Mouse (Mus musculus) yolk sac, embryonic 10.5 days (tissue): Measurements from ENCODE around the gene Tmprss3.

Experiments
- DNase-seq: peaks from one replicate; pipeline ENCODE4 v3.0.0-alpha.2; 2017; ENCODE audit warnings: low spot score

The Tmprss3 gene

DNA sequence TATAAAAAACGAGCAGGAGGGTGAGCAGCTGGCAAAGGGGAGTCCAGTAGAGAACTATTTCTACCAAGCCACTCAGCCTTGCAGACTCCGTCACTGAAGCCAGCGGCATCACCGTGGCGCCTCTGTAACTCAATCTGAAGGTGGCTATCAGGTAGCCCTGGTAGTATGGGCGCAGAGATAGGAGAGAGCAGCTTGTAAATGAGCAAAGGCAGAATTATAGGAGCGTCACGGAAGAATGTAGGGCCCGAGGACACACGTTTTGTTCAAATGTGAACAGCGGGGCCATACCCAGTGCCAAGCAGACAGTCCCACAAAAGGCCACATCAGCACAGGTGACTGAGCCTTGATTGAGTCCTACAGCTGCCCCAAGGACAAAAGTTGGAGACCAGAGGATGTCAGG is at the start of gene Tmprss3:
TSS of gene Tmprss3 (minus strand) at position 101 of the 400 bp plus-strand sequence.
- no peak for DNase-seq

DNA sequence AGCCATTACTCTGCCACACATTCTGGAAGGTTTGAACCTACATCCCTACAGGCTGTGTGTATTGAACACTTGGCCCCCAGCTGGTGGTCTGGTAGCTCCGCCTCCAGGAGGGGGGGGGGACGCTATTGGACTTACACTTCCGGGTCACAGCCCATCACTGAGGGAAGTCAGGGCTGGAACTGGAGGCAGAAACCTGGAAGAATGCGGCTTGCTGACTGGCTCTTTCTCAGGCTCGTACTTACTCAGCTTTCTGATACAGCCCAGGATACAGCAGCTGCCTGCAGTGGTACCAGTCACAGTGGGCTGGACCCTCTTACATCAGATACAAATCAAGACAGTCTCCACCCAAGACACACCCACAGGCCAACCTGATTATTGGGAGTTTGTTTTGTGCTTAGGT is 48.4 kb upstream of the Tmprss3 start:
- no peak for DNase-seq

DNA sequence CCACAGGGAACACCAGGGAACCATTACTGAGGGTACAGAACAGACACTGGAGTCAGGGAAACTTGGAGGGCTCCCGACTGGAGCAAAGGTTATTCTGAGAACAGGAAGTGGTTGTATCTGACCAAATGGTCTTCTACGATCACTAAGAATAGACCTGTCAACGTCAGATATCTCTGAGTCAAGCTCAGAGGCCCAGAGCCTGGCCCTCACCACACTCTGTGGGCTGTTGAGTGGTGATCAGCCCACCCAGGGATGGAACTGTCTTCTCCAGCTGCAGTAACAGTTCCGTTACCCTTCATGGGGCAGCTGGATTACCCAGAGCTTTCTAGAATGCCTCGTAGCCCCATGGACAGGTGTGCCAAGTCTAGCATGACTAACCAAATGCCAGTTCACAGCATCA is 46.5 kb upstream of the Tmprss3 start:
- no peak for DNase-seq

DNA sequence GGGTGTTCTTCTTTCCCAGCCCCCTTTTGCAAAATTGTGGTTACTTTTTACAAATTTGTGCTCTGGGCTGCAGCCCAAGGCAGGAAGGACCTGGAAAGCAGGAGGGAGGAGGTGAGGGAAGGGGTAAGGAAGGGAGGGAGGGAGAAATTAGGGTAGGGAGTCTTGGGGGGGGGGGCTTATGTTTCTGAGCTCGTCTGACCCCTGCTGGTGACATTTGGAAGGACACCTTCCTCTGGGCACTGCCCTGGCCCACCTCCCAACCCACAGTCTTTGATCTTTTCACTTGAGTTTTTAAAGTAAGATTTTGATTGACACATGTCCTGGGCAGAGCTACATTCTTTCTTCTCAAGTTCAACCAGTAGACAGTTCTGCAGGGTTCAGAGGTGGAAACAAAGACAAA is 44.0 kb upstream of the Tmprss3 start:
- DNase-seq = no peak

DNA sequence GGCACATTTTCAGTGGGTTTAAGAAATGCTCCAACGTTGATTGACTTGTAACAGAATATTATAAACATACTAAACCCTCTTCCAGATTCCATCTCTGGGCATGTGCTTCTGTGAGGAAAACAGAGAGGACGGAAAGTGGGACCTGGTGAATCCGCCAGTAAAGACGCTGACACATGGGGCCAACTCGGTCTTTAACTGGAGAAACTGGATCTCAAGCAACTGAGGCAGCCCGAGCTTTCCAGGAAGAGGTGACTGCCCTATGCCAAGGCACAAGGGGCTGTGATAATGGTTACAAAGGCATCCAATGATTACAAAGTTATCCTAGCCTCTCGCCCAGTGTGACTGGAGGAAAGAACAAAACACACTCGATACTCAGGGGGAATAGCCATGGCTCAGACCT is 42.4 kb upstream of the Tmprss3 start:
- no peak for DNase-seq

DNA sequence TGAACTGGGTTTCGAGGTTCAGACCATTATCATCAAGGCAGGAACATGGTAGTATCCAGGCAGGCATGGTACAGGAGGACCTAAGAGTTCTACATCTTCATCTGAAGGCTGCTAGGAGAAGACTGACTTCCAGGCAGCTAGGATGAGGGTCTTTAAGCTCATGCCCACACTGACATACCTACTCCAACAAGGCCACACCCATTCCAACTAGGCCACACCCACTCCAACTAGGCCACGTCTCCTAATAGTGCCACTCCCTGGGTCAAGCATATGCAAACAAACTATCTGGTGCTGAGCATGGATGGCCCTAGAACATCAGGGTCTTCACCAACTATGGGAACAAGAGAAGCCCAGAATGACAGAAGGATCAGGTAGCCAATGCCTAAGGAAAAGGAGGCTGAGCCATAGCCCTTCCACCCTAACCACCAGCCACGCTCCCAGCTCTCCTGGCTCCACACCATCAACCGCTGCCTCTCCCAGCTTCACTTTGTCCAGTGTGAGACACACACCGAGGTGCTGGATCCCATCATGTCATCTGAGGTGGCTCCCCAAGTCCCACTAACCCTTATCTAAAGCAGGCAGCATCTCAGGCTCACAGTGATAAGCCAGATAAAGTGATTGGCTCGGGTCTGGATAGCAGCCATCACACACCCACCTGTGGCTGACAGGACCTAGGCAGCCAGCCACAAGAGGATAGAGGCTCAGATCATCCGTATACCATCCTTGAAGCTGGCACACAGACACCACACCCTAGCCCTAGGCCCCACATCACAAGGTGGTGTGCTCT is 39.6 kb upstream of the Tmprss3 start:
- DNase-seq = no peak

DNA sequence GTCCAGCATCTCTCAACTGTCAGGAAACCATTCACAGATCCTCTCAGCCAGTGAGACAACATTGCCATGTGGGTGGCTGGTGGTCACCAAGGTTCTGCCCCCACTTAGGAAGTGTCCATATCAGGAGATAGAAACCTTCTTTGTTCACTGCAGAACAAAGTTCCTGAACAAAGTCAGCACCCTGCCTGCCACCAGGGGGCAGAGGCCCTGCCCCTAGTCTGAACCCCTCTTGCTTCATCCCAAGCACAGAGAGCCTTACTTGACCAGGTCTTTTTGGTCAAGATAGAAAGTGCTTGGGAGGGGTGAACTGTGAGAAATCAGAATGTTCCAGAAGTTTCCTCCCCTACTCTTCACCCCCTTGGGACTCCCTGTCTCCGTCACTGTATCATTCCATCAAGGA is 37.1 kb upstream of the Tmprss3 start:
- no peak for DNase-seq

DNA sequence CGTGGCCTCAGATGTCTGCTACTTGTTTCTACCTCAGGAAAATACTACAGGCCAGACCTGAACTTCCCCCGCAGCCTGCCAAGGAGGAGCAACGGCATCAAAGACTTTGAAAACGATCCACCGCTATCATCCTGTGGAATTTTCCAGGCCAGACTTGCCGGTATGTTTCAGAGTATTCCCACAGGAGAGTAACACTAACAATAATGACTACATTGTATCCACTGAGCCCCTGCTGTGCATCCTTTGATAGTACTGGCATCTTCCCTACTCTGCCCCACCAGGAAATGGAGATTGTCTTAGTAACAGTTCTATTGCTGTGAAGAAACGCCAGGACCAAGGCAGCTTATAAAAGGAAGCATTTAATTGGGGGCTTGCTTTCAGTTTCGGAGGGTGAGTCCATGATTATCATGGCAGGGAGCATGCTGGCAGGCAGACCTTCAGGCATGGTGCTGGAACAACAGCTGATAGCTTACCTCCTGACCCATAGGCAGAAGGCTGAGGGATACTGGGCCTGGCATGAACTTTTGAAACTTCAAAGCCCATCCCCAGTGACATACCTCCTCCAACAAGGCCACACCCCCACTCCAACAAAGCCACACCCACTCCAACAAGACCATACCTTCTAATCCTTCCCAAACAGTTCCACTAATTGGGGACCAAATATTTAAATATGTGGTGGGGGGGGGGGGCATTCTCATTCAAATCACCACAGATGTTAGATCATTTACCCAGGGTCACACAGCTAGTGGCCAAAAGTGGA is 33.7 kb upstream of the Tmprss3 start:
- no peak for DNase-seq

DNA sequence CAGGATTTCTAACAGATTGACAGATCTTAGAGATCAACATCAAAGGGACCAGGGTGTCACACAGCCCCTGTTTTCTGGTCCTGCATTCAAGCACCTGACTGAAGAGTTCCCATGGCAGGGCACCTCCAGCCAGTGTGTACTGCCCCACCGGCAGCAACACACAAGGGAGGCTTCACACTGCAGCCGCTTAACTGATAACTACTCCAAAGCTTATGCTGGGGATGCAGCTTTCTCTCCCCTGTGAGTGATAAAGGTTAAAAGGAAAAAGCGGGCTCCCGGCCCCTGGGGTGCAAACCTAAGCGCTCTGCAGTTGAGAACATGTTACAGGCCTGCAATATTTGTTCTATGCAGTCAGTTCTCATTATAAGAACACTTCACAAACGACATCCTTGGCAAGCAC is 33.0 kb upstream of the Tmprss3 start:
- DNase-seq = no peak

DNA sequence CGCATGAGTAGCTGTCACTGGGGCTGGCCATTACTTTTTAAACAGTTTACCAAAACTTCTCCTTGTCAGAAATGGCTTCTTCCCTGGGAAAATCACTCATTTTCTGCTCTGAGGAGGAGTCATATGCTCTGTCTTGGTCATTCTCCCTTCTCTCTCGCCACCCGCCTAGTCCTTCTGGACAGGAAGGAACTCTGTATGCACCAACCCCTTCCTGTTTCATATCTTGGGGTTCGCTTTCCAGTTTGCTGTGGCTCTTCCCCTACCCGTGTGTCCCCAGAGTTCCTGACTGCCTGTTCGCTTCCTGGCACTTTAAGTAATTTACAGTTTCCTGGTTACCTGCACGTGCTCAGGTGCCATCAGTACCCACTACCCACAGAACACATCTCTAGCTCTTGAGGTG is 28.2 kb upstream of the Tmprss3 start:
- no peak for DNase-seq

DNA sequence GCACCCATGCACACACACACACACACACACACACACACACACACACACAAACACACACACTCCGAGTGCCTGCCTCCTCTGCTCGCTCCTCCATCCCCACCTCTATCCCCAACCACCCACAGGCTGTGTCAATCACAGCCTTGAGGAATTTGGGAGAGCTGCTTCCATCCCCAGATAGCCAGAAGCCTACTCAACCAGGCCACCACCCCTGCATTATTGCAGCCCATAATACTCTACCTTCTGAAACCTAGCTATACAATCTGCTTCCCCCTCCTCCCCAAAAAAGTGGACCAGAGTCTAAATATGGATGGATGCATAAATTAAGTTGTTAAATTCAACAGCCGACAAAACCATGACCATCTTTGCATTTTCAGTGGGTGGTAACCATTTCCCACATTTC is 27.6 kb upstream of the Tmprss3 start:
- no peak for DNase-seq

DNA sequence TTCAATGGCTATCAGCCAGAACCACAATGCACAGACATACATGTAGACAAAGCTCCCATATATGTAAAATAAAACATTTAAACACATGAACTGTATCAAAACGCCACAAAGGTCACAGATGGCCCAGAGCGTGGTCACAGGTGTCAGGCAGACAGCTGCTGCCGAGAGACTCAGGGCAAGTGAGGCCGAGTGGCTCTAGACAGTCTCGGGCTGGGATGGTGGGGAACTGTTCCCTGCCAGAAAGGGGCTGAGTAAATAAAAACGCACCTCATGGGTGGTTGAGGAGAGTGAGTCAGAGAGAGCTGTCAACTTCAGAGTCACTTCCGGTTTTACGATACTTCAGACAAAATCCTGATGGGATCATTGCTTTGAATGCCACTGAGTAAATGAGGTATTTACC is 25.8 kb upstream of the Tmprss3 start:
- DNase-seq = no peak

DNA sequence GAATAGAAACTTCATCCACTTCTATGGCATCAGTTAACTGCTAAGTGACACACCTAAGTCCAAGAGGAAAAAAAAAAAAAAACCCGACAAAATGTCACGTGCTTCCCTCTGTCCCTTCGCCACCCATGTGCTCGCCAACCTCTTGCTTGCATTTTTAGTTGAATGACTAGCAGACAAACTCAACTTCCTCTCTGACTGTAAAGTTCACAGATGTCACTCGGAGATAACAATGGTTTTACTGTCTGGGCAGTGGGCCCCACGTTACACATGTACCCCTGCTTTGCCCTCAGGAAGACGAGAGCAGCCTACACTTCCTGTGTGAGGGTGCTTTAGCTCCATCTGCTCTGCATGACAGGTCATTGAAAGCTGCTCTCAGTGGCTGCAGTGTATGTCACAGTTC is 25.1 kb upstream of the Tmprss3 start:
- peak; percentile 9 for DNase-seq

DNA sequence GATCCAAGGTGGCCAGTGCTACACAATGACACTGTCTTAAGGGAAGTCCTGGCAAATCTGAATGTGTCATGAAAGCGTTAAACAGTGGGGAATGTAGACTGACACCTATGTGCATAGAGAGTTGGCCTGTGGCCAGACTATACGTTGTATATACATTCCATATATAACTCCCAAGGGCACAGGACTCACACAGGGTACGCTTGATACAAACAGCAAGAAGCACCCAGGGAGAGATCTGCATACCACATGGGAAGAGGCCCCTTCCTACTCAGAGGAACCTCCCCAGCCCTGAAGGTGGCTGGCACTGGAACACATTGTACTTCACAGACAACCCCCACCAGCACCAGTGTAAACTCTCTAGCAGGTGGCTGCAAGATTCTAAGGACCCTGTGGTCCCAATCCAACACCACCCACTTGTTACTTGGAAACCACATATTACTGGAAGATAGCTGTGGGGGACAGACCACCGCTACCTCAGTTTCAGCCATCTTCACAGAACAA is 24.1 kb upstream of the Tmprss3 start:
- no peak for DNase-seq

DNA sequence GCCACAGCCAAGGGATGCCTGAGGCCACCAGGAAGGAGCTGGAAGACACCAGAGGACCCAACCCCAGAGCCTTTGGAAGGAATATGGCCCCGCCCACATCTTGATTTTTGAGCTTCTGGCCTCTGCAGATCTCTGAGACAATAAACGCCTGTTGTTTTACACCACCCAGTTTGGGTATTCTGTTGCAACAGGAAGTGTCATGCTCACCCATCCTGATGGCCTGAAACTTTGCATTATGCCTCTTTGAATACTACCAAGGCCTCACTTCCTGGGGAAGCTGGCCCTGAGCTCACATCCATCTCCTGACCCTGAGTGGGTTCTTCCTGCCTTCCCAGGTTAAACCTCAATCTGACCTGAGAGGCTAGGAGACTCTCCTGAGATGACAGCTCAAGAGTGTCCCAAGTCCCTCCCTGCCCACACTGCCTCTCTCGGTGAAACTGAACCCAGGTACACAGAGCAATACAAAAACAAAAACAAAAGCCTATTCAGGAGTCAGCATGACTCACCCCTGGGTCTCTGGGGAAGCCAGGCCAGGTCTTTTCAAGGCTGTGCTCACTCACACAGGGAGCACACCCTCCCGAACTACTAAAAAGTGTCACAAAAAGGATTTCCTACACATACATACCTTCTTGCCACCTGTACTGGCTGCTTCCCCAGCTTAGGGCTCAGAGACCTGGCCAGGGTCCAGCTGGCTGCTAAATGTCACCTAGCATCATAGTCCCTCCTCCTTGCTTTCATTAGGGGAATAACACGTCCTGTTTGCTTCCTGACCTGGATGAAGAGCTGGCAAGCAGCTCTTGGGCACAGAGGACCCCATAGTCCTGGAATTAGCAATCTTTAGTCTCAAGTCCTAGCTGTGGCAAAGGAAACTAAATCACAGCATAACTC is 17.5 kb upstream of the Tmprss3 start:
- no peak for DNase-seq

DNA sequence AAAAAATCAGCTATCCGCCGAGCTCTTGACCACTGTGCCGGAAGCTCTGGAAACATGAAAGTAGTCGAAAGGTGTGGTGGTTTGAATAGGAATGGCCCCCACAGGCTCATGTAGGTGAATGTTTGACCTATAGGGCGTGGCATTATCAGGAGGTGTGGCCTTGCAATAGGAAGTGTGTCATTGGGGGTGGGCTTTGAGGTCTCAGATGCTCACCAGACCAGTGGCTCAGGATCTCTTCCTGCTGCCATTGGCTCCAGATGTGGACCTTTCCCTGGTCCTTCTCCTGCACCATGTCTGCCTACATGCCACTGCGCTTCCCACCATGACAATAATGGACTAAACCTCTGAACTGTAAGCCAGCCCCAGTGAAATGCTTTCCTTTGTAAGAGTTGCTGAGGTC is 13.1 kb upstream of the Tmprss3 start:
- no peak for DNase-seq

DNA sequence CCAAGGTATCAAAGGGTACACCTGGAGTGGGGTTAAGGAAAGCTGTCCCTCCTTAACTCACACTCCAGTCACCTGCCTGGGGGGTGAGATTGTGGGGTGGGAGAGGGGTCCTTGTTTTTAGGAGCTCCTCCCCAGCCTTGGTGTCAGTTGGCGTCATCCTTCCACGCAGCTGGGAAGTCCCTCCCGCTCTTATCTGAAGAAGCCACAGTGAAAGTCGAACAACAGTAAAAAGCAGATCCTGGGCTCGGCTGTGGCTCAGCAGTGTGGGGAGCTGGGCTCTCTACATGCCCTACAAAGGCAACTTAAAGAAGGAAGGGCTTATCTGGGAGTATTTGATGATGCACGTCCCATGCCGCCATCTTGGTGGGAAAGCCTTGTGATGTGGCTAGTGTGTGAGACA is 11.5 kb upstream of the Tmprss3 start:
- no peak for DNase-seq

DNA sequence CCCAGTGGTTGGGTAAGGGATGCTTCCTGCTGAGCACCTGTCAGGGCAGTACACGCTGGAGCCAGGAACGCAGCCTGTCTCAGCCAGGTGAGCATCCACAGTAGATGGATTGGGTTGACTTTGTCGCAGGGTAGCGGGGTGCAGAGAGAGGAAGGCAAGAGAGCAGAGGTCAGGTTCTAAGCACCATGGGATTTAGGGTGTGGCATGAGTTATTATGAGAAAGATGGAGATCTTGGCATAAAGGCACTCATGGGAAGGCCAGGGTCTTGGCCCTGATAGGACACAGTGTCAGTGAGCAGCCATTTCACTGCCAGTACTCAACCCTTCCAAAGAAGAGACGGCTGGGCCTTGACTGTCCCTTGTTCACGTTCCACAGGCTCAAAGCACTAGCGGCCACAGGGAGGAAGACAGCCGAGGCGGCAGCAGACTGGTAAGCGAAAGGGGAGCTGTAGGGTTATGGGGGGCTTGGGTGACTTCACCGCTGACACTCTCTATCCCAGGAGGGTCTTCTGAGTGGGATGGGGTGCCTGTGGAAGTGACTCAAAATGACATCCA is 10.7 kb upstream of the Tmprss3 start:
- DNase-seq = no peak

DNA sequence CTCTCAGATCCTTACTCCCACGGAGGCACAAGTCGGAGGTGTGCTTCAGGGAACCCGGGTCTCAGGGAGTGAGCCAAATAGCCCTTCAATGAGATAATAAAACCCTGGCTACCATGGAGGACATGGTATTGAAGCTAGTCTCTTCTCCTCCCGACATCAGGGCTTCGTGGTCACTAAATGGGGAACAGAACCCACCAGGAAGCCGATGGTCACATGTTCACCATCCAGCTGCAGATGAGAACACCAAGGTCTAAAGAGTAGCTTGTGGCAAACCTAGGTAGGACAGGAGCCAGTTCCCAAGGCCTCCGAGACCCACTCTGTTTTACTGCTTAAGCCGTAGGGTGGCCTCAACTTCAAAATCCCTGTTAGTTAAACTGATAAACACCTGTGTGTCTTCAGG is 9.9 kb upstream of the Tmprss3 start:
- DNase-seq = no peak

DNA sequence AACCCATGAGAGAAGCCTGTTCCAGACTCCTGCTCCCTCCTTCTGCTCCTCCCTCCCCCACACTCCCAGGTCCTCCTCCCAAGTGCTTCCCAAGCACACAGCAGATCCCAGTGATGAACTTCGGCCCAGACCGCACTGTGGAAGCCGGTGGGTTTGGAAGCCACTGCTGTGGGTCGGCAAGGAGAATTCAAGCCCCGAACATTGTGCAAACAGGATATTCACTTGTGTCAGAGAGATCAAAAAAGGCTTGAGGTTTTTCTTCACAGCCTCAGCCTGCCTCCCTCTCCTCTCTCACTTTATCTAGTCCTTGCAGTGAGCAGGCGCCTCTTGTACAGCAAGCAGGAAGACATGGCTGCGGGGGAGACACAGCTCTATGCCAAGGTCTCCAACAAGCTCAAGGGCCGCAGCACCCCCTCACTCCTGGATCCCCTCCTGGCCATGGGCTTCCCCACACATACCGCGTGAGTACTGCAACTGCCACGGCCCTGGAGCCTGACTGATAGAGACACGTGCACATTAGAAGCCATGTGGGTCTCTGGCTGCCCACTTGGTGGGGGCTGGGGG is 9.1 kb upstream of the Tmprss3 start, which contains the start of gene Ubash3a:
TSS of gene Ubash3a (plus strand) at position 103 of the 564 bp plus-strand sequence.
- DNase-seq = no peak

DNA sequence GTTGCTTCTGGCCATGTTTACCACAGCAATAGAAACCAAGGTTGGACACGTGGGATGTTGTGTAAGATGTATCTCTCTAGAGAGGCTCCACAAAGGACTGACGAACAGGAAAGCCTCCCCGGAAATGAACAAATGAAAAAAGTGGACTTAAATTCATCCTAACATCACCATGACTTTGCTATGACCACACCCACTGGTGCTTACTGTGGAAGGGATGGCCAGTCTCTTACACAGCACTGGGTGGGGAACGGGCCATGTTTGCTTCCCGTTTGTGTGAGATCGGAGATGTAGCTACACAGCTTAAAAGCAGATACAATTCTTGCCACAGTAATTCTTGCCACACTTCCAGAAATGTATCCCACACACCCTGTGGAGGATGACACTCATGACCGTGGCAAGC is 2.5 kb downstream of the Tmprss3 start:
- no peak for DNase-seq

DNA sequence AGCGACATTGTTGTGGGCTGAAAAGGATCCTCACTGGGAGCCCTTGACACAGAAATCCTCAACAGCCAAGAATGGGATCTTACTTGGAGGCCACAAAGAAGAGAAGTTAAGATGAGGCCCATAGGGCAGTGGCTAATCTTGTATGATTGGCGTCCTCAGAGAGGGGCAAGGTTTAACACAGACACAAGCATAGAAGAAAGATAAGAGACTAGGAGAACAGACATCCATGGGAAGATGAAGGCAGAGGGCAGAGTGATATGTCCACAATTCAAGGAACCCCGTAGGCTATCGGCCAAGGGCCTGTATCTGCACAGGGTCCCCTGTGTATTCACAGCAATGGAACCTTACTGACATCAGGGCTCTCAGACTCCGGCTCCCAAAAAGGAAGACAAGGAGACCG is 3.6 kb downstream of the Tmprss3 start:
- no peak for DNase-seq
